Mouse (Mus musculus) liver, adult 2 months (tissue): ENCODE measurements around the gene Mast1.

Source experiments
- CTCF ChIP-seq: fragments of 200-500 bp; IDR thresholded peaks from 2 replicates; pipeline ENCODE4 v1.5.1; 2011; ENCODE audit warnings: low read depth, low read length, control low read depth
- POLR2A ChIP-seq: fragments of 200-500 bp; IDR thresholded peaks from 2 replicates; pipeline ENCODE4 v1.6.1; 2011; ENCODE audit warnings: low read length, control low read depth; ENCODE audit not compliant: insufficient read depth; ENCODE audit errors: extremely low read depth

- TF ChIP-seq CTCF (no peak), POLR2A (no peak)
Observed at GRCm38 (mm10) chr8:84968650-84969049, 31.5 kb upstream of the Mast1 start.
